Mouse (Mus musculus): ENCODE results near the gene Gm12886. TPM values are rescaled to one million over a fixed set of nuclear protein-coding genes. Genes with fewer than 3 reads are reported as not detected.

Gene Gm12886
- not detected in 2 replicates for polyA plus RNA-seq (2015; fragmentation: Nextera tagmentation; extraction: Ambion mirVana)

DNA sequence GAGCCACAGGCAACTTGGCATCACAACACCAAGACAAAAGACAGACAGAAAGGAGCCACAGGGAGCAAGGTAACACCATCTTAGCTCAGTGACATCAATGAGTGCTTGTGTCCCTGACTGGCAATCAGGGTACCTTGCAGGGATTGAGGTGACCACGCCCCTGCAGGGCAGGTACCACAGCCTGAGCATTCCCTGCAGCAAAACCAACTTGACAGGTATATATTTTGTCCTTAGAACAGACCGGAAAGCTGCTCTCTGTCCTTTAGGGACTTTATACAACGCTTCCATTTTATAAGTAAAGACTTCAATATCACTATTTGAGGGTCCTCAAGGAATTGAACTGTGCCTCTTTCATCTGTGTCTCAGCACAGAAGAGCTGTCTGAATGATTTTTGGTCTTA lies at the start of gene Gm12886:
Gene Gm12886 (minus strand): TSS at position 101 of the 400 bp plus-strand sequence.
- H3K36me3 ChIP-seq (replicated peaks) = no peaks in the 10 kb centered on the region
- no peak within 1 kb of the TSS for H3K27ac ChIP-seq (replicated peaks)
- no peak within 1 kb of the TSS for H3K4me3 ChIP-seq (replicated peaks)
- 41% methylated on average over 3 of the region's 3 CpGs for WGBS (ENCODE audit: insufficient replicate concordance)
- H3K4me2 ChIP-seq = no peak within 1 kb of the TSS
- H3K27me3 ChIP-seq = no peaks in the 10 kb centered on the region
- H3K9me3 ChIP-seq (replicated peaks) = no peaks in the 10 kb centered on the region; the same call in 1 of the 2 replicates
- H3K9ac ChIP-seq = no peak within 1 kb of the TSS
- H3K4me1 ChIP-seq (replicated peaks) = no peaks in the 10 kb centered on the region
- ATAC-seq (ENCODE audit: insufficient read depth) = no peak

Other genes with a start within 250 kb of the Gm12886 start
- 9.7 and 10.8 TPM in 2 replicates for gene Rlf, start 208.0 kb downstream of the Gm12886 start, polyA plus RNA-seq (2015; fragmentation: Nextera tagmentation; extraction: Ambion mirVana)
- gene Gm12888, start 98.2 kb downstream of the Gm12886 start, polyA plus RNA-seq (2015; fragmentation: Nextera tagmentation; extraction: Ambion mirVana) = not detected in 2 replicates
- gene Gm12887, start 199.0 kb upstream of the Gm12886 start, polyA plus RNA-seq (2015; fragmentation: Nextera tagmentation; extraction: Ambion mirVana) = not detected in 2 replicates